Mouse (Mus musculus) cerebellum, adult 2 months (tissue): ENCODE results near the gene Sardh.

Source experiments
- CTCF ChIP-seq: fragments of 200-500 bp; IDR thresholded peaks from 2 replicates; pipeline ENCODE4 v1.5.1; 2011; ENCODE audit warnings: low read depth, mild to moderate bottlenecking, control low read depth, low read length, moderate library complexity, borderline replicate concordance; ENCODE audit not compliant: insufficient read depth
- POLR2A ChIP-seq: fragments of 200-500 bp; IDR thresholded peaks from 2 replicates; pipeline ENCODE4 v1.6.1; 2011; ENCODE audit warnings: low read length, control low read depth, borderline replicate concordance; ENCODE audit not compliant: insufficient read depth

- no peak for TF ChIP-seq CTCF
- no peak for TF ChIP-seq POLR2A
Observed at GRCm38 (mm10) chr2:27232376-27232775, 15.8 kb downstream of the Sardh start.
